Mouse (Mus musculus) spleen, adult 2 months (tissue): Measurements from ENCODE around the gene Helq. TPM values are rescaled to one million over a fixed set of nuclear protein-coding genes. Genes with fewer than 3 reads are reported as not detected.
A peak's percentile ranks its signal among the peaks of the same experiment; 100 is the strongest.

ENCODE experiments used
- DNase-seq, 2 experiments: peaks; one replicate each; pipeline versions ENCODE4 v3.0.0 to v3.0.0-alpha.2; 2012 to 2021; ENCODE audit warnings: low spot score in 2 of 2, low read depth in 1 of 2
- H3K27ac ChIP-seq: fragments of 200-500 bp; 2 replicates; pipeline ENCODE4 v1.5.1; 2012; ENCODE audit warnings: low read length, inconsistent platforms; ENCODE audit not compliant: insufficient read depth
- H3K27me3 ChIP-seq: fragments of 200-500 bp; 2 replicates; pipeline ENCODE4 v1.6.1; 2012; ENCODE audit warnings: mild to moderate bottlenecking, moderate library complexity, low read length, inconsistent platforms; ENCODE audit not compliant: control insufficient read depth, insufficient read depth
- H3K36me3 ChIP-seq: fragments of 200-500 bp; 2 replicates; pipeline ENCODE4 v1.6.1; 2012; ENCODE audit warnings: mild to moderate bottlenecking, low read length, inconsistent platforms; ENCODE audit not compliant: control insufficient read depth, insufficient read depth
- H3K4me1 ChIP-seq: fragments of 200-500 bp; 2 replicates; pipeline ENCODE4 v1.6.1; 2011; ENCODE audit warnings: inconsistent platforms; ENCODE audit not compliant: control insufficient read depth, insufficient read depth, insufficient read length
- H3K4me3 ChIP-seq: fragments of 200-500 bp; 2 replicates; pipeline ENCODE4 v1.5.1; 2011; ENCODE audit warnings: mild to moderate bottlenecking, inconsistent platforms; ENCODE audit not compliant: insufficient read depth, insufficient read length; ENCODE audit errors: extremely low read depth
- CTCF ChIP-seq: fragments of 200-500 bp; IDR thresholded peaks from 2 replicates; pipeline ENCODE4 v1.5.1; 2011; ENCODE audit warnings: mild to moderate bottlenecking, inconsistent platforms; ENCODE audit not compliant: insufficient read depth, insufficient read length, insufficient replicate concordance; ENCODE audit errors: extremely low read depth
- POLR2A ChIP-seq: fragments of 200-500 bp; IDR thresholded peaks from 2 replicates; pipeline ENCODE4 v1.6.1; 2011; ENCODE audit warnings: low read depth, low read length, inconsistent platforms
- WGBS: fragments of 180-500 bp; shearing (Covaris S2); methylation state at CpG from one replicate; pipeline ENCODE4 v1.1.7; 2018; 5-methylcytosine and 5-hydroxymethylcytosine counted together
- polyA plus RNA-seq: library from polyadenylated mRNA; depleted of rRNA; stranded (reverse); fragments of >200 nt; gene quantifications from 2 replicates; pipeline ENCODE4 v1.2.3, GENCODE M21; 2012; rRNA removed

Helq gene
- polyA plus RNA-seq, 1 experiment, result 8.8 TPM

- TF ChIP-seq CTCF, result no peak
- TF ChIP-seq POLR2A, result no peak
- H3K4me1 ChIP-seq, result no peaks in the 10 kb centered on the region
- no peak for DNase-seq
- H3K27ac ChIP-seq, result no peak overlapping the region
- no peak overlapping the region for H3K4me3 ChIP-seq
- H3K36me3 ChIP-seq, result no peaks in the 10 kb centered on the region
- 81% methylated on average over 4 of the region's 4 CpGs for WGBS
- no peaks in the 10 kb centered on the region for H3K27me3 ChIP-seq
Observed at GRCm38 (mm10) chr5:100734535-100734934, 63.9 kb downstream of the Helq start.

- no peaks in the 10 kb centered on the region for H3K27me3 ChIP-seq
- H3K27ac ChIP-seq, result peak overlapping the region; percentile 40; the same call in 1 of the 2 replicates
- peak overlapping the region; percentile 40 for H3K4me3 ChIP-seq
- no peaks in the 10 kb centered on the region for H3K36me3 ChIP-seq
- peak; percentile 55 to 72 for DNase-seq
- WGBS, result 7% methylated on average over 13 of the region's 13 CpGs
- no peak for TF ChIP-seq CTCF
- peak; percentile 63; the same call in 1 of the 2 replicates for TF ChIP-seq POLR2A
- peaks cover 17% of the 10 kb centered on the region; the same call in 1 of the 2 replicates for H3K4me1 ChIP-seq
Observed at GRCm38 (mm10) chr5:100728757-100729156, 69.6 kb downstream of the Helq start.

GRCm38 (mm10) chr5:100726001-100726400 lies 72.4 kb downstream of the Helq start:
- H3K36me3 ChIP-seq, result no peaks in the 10 kb centered on the region
- peak overlapping the region; percentile 75 for H3K27ac ChIP-seq
- H3K4me3 ChIP-seq, result no peak overlapping the region
- 41% methylated on average over 4 of the region's 4 CpGs for WGBS
- H3K27me3 ChIP-seq, result no peaks in the 10 kb centered on the region
- TF ChIP-seq CTCF (no peak), POLR2A (no peak)
- H3K4me1 ChIP-seq, result peaks cover 17% of the 10 kb centered on the region; the same call in 1 of the 2 replicates
- DNase-seq, result peak; percentile 30 to 67

- H3K27ac ChIP-seq, result no peak within 1 kb of the TSS
- peak within 1 kb of the TSS; percentile 73 for H3K4me3 ChIP-seq
- WGBS, result 3% methylated on average over 52 of the region's 56 CpGs
- H3K27me3 ChIP-seq, result no peaks in the 10 kb centered on the region
- TF ChIP-seq POLR2A (no peak), CTCF (no peak)
- DNase-seq, result peak in 1 of 2 experiments; percentile 57
- no peaks in the 10 kb centered on the region for H3K36me3 ChIP-seq
- H3K4me1 ChIP-seq, result peaks cover 5% of the 10 kb centered on the region; the same call in 1 of the 2 replicates
Observed at GRCm38 (mm10) chr5:100719235-100720088, 78.9 kb downstream of the Helq start, which contains the start of gene Hpse. TSS of gene Hpse (minus strand) at chr5:100719716.

GRCm38 (mm10) chr5:100716762-100717161 lies 81.6 kb downstream of the Helq start:
- H3K27me3 ChIP-seq, result no peaks in the 10 kb centered on the region
- TF ChIP-seq POLR2A, result no peak
- no peak for TF ChIP-seq CTCF
- H3K36me3 ChIP-seq, result no peaks in the 10 kb centered on the region
- WGBS, result 68% methylated on average over 15 of the region's 15 CpGs
- peaks cover 17% of the 10 kb centered on the region; the same call in 1 of the 2 replicates for H3K4me1 ChIP-seq
- H3K27ac ChIP-seq, result no peak overlapping the region
- DNase-seq, result no peak
- H3K4me3 ChIP-seq, result no peak overlapping the region

Other genes starting within 250 kb of the Helq start
- 322 and 350 TPM in 2 replicates for gene Plac8, start 226.4 kb downstream of the Helq start, polyA plus RNA-seq
- gene Coq2, start 123.5 kb downstream of the Helq start, polyA plus RNA-seq, result 43.1 and 84.8 TPM in 2 replicates
- 7.3 and 22.2 TPM in 2 replicates for gene Hpse, start 78.9 kb downstream of the Helq start, polyA plus RNA-seq
- gene Mrps18c, start within 50 bp of the Helq start, polyA plus RNA-seq, result 4.6 and 7.0 TPM in 2 replicates
- gene Abraxas1, start 22.4 kb upstream of the Helq start, polyA plus RNA-seq, result 2.3 and 2.8 TPM in 2 replicates
- gene Gpat3, start 47.1 kb upstream of the Helq start, polyA plus RNA-seq, result 1.1 and 1.4 TPM in 2 replicates